Mouse (Mus musculus): ENCODE data around the gene Pccb. TPM values are rescaled to one million over a fixed set of nuclear protein-coding genes. Genes with fewer than 3 reads are reported as not detected.

Gene Pccb
- 1 to 10 TPM; 6.6 to 8.7 TPM for total RNA-seq (2023)

GRCm38 (mm10) chr9:101034448-101035098, at the start of gene Pccb:
Gene Pccb, minus strand, starts transcription at chr9:101034898.

GRCm38 (mm10) chr9:101073987-101074331, 39.3 kb upstream of the Pccb start, which contains the start of gene Msl2:
Gene Msl2, plus strand, starts transcription at chr9:101074101.

Other genes starting within 250 kb of the Pccb start
- gene Msl2, start 39.2 kb upstream of the Pccb start, total RNA-seq (2023) = 10 to 100 TPM; 78.7 to 82.4 TPM
- 1 to 10 TPM; 1.4 to 1.9 TPM for gene Ppp2r3a, start 216.9 kb upstream of the Pccb start, total RNA-seq (2023)

Measured in neutrophil, adult 83 days (primary cell).